Mouse (Mus musculus) lung, postnatal 36 days (tissue): ENCODE measurements around the gene Ythdf2.

Experiments used
- DNase-seq: peaks from one replicate; pipeline ENCODE4 v3.0.0; 2022; ENCODE audit warnings: mixed read lengths

The Ythdf2 gene

DNA sequence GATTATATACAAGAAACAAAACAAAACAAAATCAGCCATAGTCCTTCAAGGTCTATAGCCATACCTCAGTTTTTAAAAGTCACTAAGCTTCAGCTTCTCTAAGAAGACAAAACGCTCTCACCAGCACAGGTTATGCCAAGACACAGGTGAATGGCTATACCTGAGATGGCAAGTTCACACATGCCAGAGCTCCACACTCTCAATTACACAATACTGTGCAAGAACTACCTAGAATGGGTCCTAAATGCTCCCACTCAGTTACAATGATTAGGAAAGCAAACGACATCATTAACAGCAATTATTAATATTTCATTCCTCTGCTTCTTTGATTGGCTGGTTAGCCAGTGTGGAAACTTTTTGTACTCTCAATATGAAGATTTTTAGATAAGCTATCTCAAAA is 2.8 kb downstream of the Ythdf2 start:
- DNase-seq = no peak

DNA sequence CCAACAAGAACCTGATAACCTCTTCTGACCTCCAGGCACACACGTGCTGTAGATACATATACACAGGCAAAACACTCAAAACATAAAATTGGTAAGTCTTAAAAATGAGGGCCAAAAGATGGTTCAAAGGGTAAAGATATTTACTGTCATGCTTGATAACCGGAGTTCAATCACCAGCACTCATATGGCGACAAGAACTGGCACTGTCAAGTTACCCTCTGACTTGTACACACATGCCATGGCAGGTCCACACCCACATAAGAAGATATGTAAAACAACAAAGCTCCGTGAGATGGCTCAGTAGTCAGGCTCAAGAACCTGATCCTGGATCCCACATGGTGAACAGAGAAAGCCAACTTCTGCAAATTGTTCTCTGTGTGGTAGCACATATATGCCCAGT is 4.8 kb downstream of the Ythdf2 start:
- DNase-seq = no peak

DNA sequence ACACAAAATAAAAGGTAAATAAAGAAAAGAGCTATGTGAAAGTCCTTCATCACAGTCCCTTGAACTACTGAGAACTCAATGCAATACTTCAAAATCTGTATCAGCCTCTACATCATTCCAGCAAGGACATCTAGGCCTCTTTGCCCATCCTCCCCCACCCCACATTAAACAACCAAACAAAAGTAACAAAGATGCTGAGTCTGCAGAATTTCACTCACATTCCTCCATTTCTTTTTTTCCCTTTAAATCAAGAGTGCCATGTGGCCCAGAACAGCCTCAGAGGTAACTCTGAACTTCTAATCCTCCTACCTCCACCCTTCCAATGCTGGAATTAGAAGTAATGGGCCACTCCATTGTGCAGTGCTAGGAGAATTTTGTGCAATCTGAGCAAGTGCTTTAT is 13.3 kb downstream of the Ythdf2 start:
- no peak for DNase-seq

DNA sequence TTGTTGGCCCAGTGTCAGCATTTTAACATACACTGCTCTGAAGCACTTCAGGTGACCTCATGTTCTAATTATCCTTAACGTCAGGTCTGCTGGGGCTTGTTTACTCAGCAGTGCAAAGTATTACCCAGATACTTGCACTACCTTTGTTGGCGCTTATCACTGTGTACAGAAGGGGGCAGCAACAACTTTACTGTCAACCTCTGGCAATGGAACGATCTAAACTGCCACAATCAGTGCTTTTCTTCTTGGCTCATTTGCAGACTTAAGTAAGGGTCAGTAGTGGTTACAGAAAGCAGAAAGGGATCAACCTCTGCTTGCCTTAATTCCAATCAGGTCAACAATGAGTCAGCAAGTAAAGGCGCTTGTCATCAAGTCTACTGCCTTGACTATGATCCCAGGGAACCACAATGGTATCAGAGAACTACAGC is 13.8 kb downstream of the Ythdf2 start:
- peak; percentile 80 for DNase-seq

DNA sequence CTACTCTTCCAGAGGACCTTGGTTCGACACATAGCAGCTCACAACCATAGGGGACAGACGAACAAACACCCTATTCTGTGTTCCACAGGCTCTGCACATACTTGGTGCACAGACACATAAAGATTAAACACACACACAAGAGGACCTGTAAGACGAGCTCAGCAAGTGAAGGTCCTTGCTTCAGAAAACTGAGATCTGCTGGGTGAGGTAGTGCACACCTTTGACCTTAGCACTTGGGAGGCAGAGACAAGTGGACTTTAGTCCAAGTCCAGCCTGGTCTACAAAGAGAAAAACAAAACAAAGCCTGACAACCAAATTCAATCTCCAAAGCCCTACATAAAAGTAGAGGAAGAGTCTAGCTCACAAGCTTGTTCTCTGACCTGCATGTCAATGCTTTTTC is 17.1 kb downstream of the Ythdf2 start:
- DNase-seq = no peak

DNA sequence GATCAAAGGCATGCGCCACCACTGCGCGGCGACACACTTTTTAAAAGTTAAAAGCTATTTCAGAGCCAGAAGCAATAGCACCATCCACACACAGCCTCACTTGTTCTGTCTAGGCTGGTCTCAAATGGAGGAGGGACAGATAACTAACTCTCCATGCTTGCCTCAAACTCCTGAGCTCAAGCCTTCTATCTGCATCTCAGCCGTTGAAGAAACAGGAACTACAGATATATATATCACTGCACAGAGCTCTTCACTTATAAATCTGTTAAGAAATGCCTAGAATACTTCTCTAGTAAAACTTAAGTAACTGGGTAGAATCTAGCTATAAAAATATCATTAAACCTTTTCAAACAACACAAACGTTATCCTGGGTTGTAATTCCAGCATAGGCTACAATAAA is 17.7 kb downstream of the Ythdf2 start:
- no peak for DNase-seq

DNA sequence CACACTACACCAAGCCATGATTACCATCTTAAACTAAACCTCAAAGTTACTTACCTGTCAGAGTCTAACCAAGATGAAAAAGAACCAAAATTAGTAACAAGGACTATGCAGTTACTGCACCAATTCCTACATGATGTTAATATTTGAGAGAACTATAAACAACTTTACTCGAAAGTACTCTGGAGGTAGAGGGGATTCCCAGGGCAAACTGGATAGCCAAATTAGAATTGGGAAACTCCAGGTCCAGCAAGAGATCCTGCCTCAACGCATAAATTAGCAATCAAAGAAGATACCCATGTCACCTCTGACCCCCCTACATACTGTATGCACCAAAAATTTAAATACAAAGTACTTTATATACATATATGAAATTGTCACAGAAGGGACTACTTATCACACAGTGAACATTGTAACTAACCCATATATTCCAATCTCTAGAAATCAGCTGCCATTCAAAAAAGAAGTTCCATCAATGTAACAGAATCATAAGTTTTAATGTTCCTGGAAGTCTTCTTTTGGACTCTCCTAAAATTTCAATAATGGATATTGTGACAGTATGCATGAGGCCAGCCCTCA is 24.2 kb downstream of the Ythdf2 start:
- DNase-seq = no peak

DNA sequence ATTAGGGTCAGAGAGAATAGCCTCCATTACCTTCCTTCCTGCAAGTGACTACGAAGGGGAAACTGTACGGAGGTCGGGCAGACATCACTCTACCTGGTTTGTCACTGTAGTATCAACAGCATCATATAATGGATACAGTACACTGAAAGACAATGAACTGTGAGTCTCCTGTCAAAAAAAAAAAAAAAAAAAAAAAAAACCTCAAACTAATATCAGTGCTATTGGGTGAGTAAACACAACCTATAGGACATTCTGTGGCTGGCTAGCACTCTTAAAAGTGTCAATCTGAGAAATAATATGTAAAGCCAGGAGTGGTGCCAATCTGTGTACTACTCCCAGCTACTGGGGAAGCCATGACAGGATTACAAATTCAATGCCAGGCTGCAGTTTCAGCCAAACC is 28.9 kb downstream of the Ythdf2 start:
- DNase-seq = no peak

DNA sequence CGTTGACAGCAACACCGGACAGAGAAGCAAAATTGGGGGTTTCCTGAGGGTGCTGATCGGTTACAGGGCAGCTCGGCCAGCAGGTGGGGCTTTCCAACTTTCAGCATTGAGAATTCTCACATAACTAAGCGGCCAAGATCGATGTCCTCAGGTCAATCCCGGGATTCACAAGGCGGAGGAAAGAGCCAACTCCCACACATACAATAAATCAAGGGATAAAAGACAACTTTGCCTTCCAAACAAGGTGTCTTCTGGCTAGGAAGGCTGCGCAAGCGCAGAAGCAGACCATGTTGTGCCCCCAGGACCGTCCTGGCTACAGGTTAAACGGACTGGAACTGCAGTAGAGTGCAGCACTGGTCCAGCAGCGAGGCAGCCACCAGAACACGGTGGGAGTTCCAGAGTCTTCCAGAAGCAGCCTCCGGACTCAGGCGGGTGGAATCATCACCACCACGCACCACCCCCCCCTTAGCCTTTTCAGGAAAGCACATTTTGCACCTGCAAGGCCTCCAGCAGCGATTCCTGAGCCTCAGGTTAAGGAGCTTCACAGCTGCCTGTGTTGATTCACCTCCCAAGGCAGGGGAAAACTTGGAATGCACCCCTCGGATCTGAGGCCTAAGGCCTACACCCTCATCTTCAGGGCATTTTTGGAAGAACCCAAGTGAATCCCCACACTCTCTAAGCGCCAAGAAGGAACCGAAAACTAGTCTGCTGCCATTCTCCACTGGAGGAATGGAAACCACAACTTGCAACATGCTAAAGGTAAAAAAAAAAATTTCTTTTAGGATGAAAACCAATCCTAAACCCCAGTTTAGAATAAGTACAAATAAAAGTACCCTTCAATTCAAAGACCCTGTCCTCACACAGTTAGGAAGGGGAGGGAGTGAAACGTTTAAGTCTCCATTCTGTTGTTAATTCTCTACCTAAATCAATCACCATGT is 30.1 kb downstream of the Ythdf2 start:
- DNase-seq = no peak

DNA sequence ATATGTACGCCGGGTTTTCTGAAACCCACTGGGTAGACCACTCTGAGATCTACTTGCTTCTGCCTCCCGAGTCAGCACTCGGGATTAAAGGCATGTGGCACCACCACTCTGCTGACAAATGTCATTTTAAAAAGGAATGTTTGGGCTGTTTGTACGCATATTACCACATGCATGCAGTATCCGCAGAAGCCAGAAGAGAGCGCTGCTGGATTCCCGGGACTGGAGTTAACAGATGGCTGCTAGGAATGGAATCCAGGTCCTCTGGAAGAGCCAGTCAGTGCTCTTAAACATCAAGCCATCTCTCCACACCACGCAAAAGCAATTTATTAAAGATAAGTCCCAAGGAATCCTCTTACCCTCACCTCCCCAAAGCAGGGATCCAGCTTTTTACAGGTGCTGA is 31.4 kb downstream of the Ythdf2 start:
- DNase-seq = peak; percentile 69

DNA sequence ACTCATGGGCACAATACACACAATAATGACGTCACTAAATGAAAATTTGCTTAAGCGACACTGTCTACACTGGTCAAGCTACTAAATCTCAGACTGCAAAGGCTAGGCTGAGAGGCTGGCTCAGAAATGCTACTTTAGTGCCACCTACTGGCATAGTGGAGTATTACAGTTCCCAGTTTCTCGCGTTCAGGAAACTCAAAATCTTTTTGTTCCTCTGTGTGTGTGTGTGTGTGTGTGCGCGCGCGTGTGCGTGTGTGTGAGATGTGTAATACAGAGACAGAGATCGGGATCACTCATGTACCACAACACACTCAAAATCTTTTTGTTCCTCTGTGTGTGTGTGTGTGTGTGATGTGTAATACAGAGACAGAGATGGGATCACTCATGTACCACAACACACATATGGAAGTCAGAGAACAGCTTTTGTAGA is 33.5 kb downstream of the Ythdf2 start:
- peak; percentile 81 for DNase-seq

DNA sequence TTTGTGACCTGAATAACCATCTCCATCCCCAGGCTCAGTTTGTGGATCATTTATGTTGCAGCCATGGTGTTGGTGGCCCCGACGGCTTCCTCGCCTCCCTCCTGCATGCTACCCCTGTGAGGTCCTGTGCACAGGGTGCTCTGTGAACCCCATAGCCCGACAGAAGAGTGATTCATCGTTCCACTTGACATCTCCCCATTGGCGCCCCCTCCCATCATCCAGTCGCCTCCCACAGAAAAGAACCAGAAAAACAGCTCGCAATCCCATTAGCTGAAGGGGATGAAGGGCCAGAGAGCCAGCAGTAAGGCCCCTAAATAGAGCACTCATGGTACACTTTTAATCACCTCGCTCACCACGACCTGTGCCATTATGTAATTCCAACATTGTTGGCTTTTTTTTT is 35.6 kb downstream of the Ythdf2 start:
- no peak for DNase-seq

DNA sequence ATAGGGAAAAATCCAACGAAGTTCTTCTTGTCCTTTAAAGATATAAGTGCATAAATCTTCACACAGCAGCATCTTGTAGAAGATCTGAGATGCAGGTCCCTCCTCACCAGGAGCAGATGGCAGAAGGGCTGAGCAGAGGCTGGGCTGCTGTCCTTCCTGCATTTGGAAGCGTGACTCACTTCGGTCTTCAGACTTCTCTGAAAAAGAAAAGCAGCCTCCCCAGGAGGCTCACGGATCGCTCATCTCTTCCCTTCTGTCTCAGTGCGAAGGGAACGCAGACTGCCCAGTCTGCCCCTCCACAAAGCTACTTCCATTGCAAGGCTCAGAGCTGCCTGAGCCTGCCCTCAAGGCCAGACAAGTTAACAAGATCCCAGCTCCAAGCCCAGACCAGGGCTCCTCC is 41.2 kb downstream of the Ythdf2 start:
- DNase-seq = no peak

DNA sequence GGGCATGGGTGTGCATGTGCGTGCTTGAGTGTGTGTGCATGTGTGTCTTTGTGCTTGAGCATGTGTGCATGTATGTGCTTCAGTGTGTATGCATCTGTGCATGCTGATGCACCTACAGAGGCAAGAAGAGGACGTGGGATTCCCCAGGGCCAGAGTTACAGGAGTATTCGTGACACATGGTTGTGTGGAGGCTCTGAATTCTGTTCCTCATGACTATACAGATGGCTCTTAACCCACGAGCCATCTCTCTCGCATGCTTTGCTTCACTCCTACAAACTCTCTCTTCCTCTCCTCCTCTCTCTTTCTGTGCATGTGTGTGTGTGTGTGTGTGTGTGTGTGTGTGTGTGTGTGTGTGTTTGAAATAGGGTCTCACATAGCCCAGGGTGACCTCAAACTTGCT is 42.3 kb downstream of the Ythdf2 start:
- DNase-seq = no peak

DNA sequence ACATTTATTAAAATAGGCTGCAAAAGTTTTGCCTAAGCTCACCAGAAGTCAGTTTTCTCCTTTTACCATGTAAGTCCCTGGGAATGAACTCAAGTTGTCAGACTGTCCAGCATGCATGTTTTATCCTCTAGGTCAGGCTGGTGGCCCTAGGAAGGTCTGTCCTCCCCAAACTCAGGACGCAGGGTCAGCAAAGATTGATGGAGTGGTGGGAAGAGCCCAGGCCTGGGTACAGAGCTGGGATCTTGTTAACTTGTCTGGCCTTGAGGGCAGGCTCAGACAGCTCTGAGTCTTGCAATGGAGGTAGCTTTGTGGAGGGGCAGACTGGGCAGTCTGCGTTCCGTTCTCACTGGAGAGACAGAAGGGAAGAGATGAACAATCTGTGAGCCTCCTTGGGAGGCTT is 42.8 kb downstream of the Ythdf2 start:
- no peak for DNase-seq

DNA sequence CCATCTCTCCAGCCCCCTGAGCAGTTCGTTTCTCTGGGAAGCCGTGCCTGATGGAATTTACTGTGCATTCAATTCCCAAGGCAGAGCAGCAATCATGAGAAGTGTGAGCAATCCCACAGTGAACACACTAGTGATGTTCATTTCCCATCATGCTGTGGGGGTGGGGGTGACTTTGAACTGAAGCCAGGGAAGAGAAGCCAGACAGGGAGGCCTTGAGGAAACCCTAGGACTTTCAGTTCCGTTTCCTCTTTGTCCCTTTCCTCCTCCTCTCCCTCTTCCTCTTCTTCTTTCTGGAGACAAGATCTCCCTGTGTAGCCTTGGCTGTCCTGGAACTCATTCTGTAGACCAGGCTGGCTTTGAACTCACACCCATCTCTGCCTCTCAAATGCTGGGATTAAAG is 44.7 kb downstream of the Ythdf2 start:
- DNase-seq = peak; percentile 31

DNA sequence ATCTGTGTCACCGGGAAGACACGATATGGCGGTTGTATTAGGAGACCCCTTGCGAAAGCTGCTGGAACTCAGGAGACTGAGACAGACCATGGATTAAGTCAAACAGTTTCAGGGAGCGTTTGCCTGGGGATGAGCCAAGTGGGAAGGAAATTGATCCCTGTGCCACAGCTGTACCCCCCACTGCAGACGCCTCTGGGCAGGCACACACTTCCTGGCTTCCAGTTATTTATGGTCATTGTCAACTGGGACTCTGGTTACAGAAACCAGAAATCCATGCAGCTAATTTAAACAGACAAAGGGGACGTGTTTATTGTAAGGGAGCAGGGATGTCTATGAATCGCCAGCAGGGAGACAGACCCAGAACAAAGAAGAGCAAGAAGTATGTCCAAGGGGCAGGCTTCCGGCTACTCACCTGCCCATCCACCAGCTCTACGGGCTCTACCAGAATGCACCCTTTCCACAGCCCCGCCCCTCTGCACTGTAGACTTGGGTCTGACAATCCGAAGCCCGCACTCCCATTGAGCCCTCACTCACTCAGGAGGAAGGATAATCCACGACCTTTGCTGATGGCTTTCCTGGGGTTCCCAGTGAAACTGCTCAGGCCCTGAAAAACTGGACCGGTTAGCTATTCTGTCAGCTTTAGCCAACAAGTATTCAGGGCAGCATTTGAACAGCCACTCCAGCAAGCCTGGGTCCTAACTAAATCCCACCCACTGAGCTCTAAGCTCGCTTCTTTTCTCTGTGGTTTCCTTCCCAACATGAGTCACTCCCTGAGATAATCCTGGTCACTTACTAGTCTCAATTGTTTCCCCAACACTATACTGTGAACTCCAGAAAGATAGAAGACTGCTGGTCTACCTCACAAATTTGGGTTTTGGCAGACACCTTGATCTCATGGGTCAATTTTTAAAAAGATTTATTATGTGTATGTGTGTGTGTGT is 45.5 kb downstream of the Ythdf2 start:
- no peak for DNase-seq

DNA sequence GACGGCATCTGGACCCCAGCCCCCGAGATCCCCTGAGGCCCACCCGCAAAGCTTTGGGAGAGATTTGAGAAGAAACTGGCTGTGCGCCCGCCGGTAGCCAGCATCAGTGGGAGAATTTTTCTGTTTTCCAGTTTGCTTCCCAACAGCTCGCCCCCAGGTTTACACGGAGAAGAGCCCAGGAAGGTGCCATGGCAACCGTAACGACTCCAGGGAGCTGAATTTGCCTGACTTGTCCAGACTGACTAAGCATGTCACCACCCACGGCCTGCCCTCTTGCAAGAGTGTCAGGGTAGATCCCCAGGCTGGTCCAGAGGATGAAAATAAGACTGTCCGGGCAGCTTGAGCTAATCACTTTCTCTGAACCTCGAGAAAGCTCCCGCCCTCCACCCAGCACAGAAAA is 46.4 kb downstream of the Ythdf2 start:
- no peak for DNase-seq

DNA sequence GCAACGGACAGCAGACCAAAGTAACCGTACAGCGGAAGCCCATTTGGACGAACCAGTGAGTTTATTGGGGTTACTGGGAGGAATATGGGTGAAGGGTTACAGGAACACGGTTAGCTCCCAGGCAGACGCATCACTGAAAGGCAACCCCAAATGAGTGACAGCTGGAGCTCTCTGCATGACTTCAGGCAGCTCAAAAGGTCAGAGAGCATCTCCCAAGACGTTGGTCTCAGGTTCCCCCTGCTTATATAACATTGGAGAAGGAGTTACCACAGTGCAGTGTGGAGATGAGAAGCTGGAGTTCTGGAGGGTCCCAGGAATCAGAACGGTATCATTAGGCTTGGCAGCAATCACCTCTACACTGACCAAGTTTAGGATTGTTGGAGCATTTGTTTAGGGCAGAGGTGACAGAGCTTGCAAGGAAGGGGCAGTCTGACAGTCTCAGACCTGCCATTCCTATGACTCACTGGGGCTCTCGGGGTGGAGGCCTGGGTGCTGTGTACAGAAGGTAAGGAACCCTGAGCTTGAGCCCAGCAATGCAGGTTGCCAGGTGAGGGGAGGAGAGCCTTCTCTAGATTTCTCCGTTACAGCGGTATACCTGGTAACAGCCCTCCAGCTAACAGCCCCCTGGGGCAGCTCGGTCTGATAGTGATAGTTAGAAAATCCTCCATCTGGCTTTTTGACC is 55.0 kb downstream of the Ythdf2 start:
- DNase-seq = no peak

DNA sequence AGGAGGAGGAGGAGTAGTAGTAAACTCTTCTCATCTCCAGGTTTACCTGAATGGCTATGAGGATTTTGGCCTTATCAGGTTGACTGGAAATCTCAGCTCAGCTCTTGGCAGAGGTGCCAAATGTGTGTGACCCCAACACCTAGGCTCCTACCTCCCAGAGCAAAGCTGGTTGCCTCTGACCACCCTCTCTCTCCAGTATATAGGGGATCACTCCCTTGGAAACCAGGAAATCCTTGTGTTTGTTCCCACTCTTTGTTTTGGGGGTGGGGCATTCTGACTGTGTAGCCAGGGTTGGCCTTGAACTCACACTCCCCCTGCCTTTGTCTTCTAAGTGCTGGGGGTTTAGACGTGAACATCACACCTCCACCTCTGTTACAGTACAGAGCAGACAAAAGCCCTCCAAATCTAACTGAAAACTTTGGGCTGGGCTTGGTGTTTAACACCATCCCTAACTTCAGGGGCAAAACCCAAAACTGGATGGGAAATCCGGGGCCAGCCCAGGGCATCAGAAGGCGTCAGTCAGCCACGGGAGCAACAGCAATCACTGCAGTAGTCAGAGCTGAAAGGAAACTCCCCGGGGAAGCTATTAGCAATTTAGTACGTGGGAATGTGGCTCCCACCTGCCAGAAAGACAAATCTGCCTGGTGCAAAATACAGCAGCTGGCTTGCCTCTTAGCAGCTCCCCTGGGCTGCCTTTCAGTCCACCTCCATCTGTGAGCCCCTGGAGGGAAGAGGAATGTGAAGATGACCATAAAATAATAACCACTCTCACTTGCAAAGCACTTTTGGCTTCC is 57.0 kb downstream of the Ythdf2 start:
- no peak for DNase-seq

DNA sequence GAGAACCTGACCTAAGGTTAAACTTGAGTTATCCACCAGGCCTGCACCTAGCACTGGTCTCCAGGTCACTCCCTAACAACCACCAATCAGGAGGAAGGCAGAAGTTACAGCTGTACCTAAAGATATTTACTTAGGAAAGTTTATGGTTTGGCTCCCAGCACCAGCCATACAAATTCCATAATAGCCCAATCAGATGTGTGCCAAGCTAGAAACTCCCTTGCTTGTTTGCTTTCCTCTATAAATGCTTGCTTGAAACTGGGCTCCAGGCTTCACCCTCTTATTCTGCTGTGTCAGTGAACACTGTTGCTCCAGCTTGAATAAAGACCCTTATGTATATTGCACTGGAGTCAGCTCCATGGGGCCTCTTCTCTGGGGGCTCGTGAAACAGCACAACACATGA is 60.4 kb downstream of the Ythdf2 start:
- DNase-seq = peak; percentile 34

DNA sequence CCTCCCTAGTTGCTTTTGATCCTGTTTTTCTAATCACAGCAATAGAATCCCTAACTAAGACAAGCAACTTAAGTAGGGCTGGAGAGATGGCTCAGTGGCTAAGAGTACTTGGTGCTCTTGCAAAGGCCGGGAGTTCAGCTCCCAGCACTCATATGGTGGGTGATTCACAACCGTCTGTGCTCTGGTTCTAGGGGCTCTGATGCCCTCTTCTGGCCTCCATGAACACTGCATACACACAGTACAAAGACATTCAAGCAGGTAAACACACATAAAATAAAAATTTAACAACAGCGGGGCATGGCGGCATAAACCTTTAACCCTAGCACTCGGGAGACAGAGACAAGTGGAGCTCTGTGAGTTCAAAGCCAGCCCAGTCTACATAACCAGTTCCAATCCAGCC is 65.9 kb downstream of the Ythdf2 start:
- no peak for DNase-seq
